Mouse (Mus musculus): ENCODE data around the gene Ctf1. TPM values are rescaled to one million over a fixed set of nuclear protein-coding genes. Genes with fewer than 3 reads are reported as not detected.

Ctf1 gene
- 2.0 and 2.3 TPM in 2 replicates for polyA plus RNA-seq (2012; rRNA removed)

DNA sequence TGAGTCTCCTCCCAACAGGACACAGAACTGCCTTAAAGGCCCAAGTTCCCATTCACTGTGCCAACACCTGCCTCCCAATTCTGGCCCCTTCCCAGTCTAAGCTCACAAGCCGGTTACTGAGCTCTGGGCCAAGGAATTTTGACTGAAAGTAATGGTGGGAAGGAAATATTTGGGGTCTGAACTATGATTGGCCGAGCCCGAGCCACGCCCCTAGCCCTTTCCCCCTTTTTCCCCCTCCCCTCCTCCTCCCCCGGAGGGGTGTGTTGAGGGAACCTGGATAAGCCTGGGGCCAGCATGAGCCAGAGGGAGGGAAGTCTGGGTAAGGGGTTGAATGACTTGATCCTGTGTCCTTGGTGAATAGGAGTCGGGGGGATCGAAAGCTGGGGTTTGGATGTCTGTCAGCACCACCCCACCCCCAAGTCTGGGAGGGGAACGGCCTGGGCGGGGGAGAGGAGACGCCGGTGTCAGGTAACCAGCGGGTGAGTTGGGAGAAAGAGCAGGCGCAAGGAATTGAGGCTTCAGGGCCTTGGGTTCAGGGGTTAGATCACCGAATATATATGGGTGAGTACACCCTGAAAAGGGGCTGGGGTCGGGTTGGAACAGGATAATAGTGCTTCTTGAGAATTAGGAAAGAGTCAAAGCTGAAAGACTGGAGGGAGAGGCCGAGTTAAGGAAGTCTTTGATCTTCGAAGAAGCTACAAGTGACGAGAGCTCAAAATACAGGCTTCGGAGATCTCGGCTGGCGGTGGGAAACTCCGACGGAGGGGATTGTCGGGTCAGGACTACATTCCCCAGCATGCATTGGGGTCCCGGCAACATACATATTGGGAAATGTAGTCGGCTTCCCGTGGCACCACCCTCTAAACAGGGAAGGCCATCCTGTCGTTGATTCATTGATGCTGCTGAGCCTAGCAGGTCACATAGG is at the start of gene Ctf1:
Gene Ctf1 (plus strand): TSS at position 276 of the 925 bp plus-strand sequence.

DNA sequence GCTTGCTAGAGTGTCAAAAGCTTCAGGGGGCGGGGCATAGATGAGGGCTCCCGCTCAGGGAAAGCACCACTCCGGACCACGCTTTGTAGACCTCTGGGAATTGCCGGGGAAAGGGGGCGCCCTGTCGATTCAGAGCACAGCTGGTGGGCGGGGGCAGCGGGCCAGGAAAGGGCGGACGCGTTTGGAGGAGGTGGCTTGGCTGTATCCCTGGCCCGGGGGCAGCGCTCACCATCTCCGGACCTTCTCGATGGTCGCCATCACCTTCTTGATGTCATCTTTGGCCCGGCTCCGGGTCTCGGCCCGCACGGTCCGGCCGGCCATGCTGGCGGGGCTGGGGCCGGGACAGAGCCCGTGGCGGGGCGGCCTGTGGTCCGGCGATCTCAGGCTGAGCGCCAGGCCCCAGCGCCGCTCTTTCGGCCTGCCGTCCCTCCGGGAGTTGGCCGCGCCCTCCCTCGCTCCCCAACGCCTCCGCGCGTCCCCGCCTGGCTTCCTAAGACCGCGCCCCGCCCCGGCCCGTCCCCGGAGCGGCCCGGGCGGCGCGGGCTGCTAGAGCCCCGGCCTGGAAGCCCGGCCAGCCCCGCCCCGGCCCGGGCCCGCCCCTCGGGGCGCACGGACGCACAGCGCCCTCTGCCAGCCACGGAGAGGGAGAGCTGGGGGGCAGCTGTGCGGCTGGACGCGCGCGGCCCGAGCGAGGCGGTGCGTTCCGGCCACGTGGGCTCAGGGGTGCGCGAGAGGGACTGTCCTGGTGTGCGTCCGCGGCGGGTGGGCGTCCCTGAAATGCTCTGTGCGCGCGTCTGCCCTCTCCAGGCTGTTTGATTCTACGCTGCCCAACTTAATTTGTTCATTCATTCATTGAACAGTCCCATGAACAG is 4.1 kb upstream of the Ctf1 start, which contains the start of gene Bcl7c:
Gene Bcl7c (minus strand): TSS at position 727 of the 872 bp plus-strand sequence.

DNA sequence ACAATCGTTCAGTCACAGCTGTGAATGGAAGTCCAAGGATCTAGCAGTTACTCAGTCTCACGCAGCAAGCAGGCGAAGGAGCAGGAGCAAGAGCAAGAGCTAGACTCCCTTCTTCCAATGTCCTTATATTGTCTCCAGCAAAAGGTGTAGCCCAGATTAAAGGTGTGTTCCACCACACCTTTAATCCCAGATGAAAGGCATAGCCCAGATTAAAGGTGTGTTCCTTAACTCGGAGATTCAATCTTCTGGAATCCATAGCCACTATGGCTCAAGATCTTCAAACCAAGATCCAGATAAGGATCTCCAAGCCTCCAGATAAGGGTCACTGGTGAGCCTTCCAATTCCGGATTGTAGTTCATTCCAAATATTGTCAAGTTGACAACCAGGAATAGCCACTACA is 19.5 kb downstream of the Ctf1 start, which contains the start of gene Ctf2:
Gene Ctf2 (minus strand): TSS at position 101 of the 400 bp plus-strand sequence.

DNA sequence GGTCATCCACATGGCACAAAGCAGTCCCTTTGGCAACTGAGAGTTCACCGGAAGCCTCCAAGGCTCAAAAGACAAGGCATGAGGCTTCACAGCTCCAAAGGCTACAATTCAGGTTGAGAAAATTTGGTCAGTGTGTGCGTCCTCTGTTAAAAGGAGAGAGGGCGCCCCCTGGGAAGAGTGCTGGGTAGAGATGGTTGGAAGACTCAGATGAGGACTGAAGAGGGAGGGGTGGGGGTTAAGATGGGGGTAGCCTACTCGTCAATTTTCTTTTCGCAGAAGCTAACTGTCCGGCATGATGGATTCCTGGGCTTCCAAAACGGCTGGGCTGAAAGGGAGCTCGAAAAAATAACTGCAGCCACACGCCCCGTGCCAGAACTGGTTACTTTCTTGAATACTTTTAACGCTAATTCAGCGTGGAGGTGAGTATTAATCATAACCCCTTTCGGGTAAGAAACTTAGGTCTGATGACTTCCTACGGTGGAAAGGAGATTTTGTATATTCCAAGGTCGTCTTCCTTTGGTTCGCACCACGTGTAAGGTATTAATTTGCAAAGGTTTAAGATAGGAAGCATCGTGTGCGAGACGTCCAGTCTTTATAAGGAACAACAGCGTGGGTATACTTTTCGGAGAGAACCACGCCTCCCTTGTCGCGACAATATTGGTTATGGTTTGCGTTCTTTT is 32.0 kb downstream of the Ctf1 start, which contains the start of gene Fbxl19:
Gene Fbxl19 (plus strand): TSS at position 178 of the 680 bp plus-strand sequence.

Other genes starting within 250 kb of the Ctf1 start
- gene Fbrs, start 233.5 kb upstream of the Ctf1 start, polyA plus RNA-seq (2012; rRNA removed) = 4.4 and 9.0 TPM in 2 replicates
- gene Srcap, start 200.8 kb upstream of the Ctf1 start, polyA plus RNA-seq (2012; rRNA removed) = 2.9 and 3.8 TPM in 2 replicates
- gene Gm42715, start 193.2 kb upstream of the Ctf1 start, polyA plus RNA-seq (2012; rRNA removed) = 5.3 and 6.2 TPM in 2 replicates
- gene Tmem265, start 151.3 kb upstream of the Ctf1 start, polyA plus RNA-seq (2012; rRNA removed) = 1.3 TPM in 2 replicates
- gene Phkg2, start 139.4 kb upstream of the Ctf1 start, polyA plus RNA-seq (2012; rRNA removed) = 24.1 and 27.6 TPM in 2 replicates
- gene Ccdc189, start 124.1 kb upstream of the Ctf1 start, polyA plus RNA-seq (2012; rRNA removed) = 4.3 and 5.0 TPM in 2 replicates
- 14.6 and 16.3 TPM in 2 replicates for gene Rnf40, start 124.0 kb upstream of the Ctf1 start, polyA plus RNA-seq (2012; rRNA removed)
- gene Zfp629, start 96.9 kb upstream of the Ctf1 start, polyA plus RNA-seq (2012; rRNA removed) = 1.7 and 1.9 TPM in 2 replicates
- gene Bcl7c, start 3.8 kb upstream of the Ctf1 start, polyA plus RNA-seq (2012; rRNA removed) = 12.5 and 12.9 TPM in 2 replicates
- not detected in 2 replicates for gene Ctf2, start 19.4 kb downstream of the Ctf1 start, polyA plus RNA-seq (2012; rRNA removed)
- gene Fbxl19, start 31.8 kb downstream of the Ctf1 start, polyA plus RNA-seq (2012; rRNA removed) = 10.2 and 11.0 TPM in 2 replicates
- gene Orai3, start 57.1 kb downstream of the Ctf1 start, polyA plus RNA-seq (2012; rRNA removed) = 4.6 and 6.9 TPM in 2 replicates
- 4.3 and 6.2 TPM in 2 replicates for gene Setd1a, start 63.9 kb downstream of the Ctf1 start, polyA plus RNA-seq (2012; rRNA removed)
- 0.90 and 1.2 TPM in 2 replicates for gene Gm49388, start 72.9 kb downstream of the Ctf1 start, polyA plus RNA-seq (2012; rRNA removed)
- 39.0 and 44.6 TPM in 2 replicates for gene Hsd3b7, start 87.9 kb downstream of the Ctf1 start, polyA plus RNA-seq (2012; rRNA removed)
- gene Stx4a, start 111.6 kb downstream of the Ctf1 start, polyA plus RNA-seq (2012; rRNA removed) = 36.4 and 37.2 TPM in 2 replicates
- gene Stx1b, start 111.8 kb downstream of the Ctf1 start, polyA plus RNA-seq (2012; rRNA removed) = 1.1 TPM in 2 replicates
- gene Zfp646, start 163.5 kb downstream of the Ctf1 start, polyA plus RNA-seq (2012; rRNA removed) = 6.1 and 7.2 TPM in 2 replicates
- gene Zfp668, start 164.1 kb downstream of the Ctf1 start, polyA plus RNA-seq (2012; rRNA removed) = 2.2 and 2.9 TPM in 2 replicates
- gene Prss53, start 178.2 kb downstream of the Ctf1 start, polyA plus RNA-seq (2012; rRNA removed) = 0.37 and 0.40 TPM in 2 replicates
- not detected in 2 replicates for gene Gm21974, start 182.7 kb downstream of the Ctf1 start, polyA plus RNA-seq (2012; rRNA removed)
- gene Vkorc1, start 182.9 kb downstream of the Ctf1 start, polyA plus RNA-seq (2012; rRNA removed) = 65.8 and 72.2 TPM in 2 replicates
- gene Bckdk, start 191.3 kb downstream of the Ctf1 start, polyA plus RNA-seq (2012; rRNA removed) = 24.1 and 27.2 TPM in 2 replicates
- gene Kat8, start 199.8 kb downstream of the Ctf1 start, polyA plus RNA-seq (2012; rRNA removed) = 12.5 and 14.2 TPM in 2 replicates
- gene Prss8, start 217.4 kb downstream of the Ctf1 start, polyA plus RNA-seq (2012; rRNA removed) = 7.2 and 8.8 TPM in 2 replicates
- gene Prss36, start 234.0 kb downstream of the Ctf1 start, polyA plus RNA-seq (2012; rRNA removed) = 1.6 and 2.2 TPM in 2 replicates

Data from liver, embryonic 14 days (tissue).